Mouse (Mus musculus): ENCODE measurements around the gene Ift46.

Ift46 gene

DNA sequence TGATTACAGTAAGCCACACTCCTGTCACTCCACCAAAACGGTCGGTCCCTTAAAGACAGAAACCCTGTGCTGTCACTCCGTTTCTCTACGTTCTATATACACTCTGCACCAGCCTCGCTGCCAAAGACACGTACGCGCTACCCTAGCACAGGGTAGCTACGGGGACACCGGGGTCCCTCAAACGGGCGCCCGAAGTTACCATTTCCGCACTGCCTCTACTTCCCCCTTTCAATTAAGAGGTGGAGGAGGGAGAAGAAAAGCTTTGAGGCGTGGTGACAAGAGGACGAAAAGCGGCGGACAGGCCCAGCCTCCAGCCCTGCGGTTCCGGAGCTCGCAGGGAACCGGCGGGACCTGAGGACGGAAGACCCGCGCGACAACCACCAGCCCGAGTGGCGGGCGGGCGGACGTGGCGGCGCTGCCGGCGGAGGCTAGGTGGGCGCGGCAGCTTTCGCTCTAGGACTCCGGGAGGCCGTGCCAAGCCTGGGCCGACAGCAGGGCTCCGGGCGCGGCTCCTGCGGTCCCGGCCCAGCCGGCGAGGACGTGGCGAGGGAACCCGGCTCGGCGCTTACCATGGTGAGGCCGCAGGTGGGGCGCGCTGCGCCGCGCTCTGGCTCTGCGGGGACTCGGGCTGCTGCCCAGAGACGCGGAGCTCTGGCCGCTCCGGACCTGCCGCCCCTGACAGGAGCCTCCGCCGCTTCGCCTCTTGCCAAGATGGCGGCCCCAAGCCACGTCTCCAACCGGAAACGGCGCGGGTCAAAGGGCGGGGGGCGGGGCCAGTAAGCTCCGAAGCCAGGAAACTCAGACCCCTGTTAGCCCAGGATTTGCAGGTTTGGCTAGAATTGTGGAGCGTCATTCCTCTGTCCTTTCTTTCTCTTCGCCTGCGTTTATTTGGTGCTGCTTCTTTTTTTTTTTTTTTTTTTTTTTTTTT, at the start of gene Ift46, which contains the start of gene Arcn1:
TSS of gene Ift46 (plus strand) at position 808 of the 928 bp plus-strand sequence.
TSS of gene Arcn1 (minus strand) at position 745 of the 928 bp plus-strand sequence.
- DNase-seq: peak; percentile 85

- DNase-seq: no peak
These were observed 48.6 kb upstream of the Ift46 start for GRCm38 (mm10) chr9:44718937-44719631.

DNA sequence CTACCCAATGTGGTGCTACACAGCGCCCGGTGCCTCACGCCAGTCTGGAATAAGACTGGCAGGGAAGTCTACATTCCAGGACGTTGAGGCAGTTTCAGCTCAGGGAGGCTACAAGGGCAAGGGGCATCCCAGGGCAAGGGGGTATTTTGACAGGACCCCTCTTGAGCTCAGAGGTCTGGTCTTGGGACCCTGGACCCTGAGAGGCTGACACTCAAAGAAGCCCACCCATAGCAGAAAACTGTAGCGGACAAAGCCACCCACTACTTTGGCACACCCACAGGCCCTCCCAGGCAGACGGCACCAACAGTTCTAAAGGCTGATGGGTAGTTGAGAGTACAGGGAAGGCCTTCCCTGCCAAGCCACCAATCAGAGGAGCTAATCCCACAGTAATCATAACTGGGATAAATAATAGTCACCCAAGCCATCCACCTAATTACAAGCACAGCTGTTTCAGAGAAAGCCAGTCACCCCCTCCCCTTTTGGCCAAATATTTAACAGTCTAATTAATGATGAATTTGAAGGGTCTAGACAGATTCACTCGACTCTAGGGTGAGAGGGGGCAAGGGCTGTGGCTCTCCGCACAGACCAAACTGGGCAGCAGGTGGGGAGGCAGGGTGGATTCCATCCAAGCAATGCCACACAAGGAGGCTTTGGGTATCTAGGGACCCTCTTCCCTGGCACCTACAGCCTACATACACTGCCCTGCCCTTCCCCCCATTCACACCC, 47.9 kb upstream of the Ift46 start:
- DNase-seq: no peak

DNA sequence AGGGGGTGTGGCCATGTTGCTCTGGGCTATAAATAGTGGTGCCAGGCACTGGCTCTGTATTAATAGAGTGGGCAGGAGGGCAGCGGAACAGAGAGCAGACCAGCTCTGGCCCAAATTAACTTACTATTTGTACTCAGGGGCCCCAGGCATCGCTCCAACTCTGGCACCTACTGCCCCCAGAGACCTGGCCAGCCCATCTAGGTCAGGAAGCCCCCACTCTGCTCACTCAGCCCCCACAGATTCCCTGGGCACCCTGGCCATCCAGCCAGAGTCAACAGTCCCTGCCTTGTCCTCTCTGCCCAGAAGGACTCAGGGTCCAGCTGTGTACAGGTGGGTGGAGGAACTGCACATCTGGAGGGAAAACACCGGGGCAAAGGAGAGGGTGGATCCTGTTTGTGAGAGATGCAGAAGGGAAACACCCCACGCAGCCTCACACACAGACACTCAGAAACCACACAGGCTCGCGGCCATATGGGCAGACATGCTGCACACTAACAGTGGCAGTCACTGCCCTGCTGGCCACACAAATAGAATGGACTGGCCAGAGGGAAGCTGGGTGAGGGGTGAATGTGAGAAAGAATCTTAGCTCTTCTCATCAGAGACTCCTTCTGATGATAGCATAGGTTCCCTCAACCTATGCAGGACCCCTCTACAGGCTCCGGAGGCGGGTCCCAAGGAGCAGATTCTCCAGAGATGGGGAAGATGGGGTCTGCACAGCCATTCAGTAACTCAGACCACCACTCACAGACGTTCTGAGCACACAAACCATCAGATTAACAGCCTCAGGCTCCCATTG, 47.2 kb upstream of the Ift46 start:
- peak; percentile 44 for DNase-seq

- DNase-seq: peak; percentile 81
These were observed 46.4 kb upstream of the Ift46 start for GRCm38 (mm10) chr9:44721154-44721876.

GRCm38 (mm10) chr9:44721877-44722186, 45.9 kb upstream of the Ift46 start:
- DNase-seq: no peak

- no peak for DNase-seq
These were observed 45.1 kb upstream of the Ift46 start for GRCm38 (mm10) chr9:44722575-44722974.

DNA sequence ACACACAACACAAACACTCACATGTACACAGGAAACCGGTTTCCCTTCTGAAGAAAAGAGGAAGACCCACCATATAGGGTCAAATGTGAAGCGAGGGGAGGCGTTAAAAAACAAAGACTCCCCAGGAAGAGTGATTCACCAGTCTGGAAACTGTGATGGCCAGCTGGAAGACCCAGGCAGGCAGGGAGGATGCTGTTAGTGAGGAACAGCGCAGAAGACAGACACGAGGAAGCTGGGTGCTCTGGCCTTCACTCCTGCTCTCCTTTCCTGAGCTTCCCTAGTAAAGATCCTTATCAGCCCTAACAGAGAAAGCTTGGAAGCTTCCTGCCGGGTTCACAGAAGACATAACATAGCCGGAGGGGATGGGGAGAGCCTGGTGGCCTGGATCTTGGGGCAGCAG, 44.7 kb upstream of the Ift46 start:
- no peak for DNase-seq

DNA sequence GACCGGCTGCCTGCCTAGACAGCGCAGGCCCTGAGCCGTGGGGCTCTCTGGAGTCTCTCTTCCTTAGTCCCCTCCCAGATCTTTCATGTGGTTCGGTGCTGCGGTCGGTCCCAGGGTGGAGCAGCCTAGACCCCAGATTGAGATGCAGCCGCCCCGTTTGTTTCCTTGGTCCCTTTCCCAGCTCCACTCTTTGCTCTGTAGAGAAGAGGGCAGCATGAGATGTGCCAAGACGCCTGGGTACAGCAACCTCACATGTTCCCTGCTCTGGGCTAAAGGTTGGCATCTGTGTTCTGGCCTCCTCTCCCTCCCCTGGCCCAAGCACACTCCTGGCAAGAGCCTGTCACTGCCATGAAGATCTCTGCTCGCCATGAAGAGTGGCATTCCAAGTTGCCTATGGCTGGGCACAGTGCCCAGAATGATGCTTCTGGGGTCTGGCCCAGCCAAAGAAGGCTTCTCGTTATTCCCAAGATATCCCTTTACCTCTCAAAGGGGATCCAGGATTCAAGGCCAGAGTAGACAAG, 44.1 kb upstream of the Ift46 start:
- DNase-seq: no peak

GRCm38 (mm10) chr9:44724223-44724622, 43.5 kb upstream of the Ift46 start:
- DNase-seq: no peak

DNA sequence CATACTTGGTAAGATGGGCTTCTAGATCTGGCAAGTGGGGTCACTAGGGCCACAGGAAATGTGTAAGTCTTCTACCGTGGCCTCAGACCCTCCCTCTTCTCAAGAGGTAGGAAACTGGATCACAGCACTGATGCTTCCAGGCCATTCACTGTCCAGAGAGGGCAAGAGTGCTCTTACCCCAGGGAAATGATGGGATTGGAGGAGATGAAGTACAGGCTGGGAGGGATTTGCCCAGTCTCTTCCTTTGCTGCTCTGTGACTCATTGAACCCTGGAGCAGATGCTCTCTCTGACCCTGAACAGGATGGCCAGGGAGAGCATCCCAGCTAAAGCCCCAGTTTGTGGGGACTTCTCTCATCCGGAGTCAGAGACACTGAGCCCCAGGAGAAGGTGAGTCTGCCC, 43.0 kb upstream of the Ift46 start:
- DNase-seq: no peak

DNA sequence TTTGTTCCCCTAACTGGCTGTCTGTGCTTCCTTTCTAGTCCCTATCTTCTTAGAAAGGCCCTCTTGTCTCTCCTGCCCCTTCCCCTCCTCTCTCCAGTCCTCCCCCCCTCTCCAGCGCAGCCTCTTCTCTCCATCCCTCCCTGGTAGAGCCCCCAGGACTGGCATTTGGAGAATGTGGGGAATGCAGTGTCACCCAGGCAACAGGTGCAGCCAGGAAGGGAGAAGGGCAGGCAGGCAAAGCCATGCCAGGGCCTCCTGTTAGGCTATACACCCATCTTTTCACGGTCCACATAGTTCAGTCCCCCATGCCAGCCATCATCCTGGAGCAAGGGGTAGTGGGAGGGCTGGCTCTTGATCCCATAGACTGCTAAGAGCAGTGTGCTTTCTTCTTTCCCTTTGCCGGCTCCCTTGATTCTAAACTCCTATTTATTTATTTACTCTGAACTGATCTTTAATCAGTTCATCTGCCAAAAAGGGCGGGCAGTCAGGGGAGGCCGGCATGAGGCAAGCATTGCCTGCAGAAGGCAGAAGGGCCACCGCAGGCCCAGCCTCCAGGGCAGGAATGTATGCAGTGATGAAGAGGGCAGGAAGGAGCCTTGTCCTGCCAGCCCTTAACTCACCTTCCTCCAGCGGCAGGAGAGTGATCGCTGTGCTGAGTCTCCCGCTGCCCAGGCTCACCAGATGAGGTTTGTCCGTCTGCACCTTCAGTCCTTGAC, 41.1 kb upstream of the Ift46 start:
- no peak for DNase-seq

DNA sequence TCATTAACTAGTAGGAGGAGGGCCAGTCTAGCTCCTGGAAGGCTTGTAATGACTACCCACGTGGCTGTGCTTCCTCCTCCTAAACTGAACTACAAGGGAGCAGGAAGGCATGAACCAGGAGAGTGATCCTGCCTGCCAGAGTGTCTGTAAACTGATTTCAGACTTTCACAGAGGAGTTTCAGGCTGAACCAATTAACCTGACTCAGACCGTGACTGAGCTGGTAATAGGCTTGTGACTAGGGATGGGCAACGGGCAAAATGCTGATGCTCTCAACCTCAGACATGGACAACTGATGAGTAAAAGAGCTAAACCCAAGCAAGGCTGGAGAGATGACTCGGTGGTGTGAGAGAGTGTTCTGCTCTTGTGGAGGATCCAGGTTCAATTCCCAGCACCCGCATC, 40.3 kb upstream of the Ift46 start:
- no peak for DNase-seq

DNA sequence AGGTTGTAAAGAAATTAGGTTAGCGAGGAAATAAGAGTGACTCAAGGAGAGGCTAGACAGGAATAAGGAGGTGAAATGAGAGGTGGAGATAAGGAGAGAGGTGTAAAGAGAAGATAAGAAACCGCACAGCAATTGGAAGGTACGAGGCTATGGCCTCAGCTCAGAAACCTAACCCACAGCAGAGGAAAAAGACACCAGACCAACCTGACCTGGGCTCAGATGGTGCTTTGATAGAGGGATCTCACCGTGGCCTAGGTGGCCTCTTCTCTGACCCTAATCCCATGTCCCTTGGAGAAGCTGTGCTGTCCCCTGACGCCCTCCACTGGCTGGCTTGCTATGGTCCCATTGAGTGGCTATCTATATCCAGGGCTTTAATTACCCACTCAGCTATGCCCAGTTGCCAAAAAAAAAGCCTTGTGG, 35.6 kb upstream of the Ift46 start:
- no peak for DNase-seq

GRCm38 (mm10) chr9:44732921-44733530, 34.7 kb upstream of the Ift46 start:
- DNase-seq: no peak

GRCm38 (mm10) chr9:44733671-44734523, 33.8 kb upstream of the Ift46 start:
- DNase-seq: peak; percentile 52

- DNase-seq: peak; percentile 62
These were observed 32.9 kb upstream of the Ift46 start, which contains the start of gene Phldb1 for GRCm38 (mm10) chr9:44734524-44735494. Phldb1 (minus strand) TSS chr9:44735198.

DNA sequence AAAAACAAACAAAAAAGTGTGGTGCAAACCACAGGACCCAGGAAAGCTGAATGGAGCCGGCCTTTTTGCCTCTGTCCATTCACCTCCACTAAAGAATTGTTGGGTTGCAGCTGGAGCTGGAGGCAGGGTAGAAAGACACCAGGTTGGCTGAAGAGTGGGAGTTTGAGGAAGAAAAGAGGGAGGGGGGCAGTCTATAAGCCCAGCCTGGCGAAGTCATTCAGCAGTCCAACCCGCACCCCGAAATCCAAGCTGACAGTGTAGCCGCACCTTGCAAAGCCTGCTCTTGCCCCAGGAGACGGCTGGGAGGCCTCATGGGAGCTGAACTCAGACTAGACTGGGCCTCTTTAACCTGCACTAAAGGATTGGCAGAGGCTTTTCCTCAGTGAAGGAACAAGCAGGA, 31.8 kb upstream of the Ift46 start:
- no peak for DNase-seq
